ENCODE assay signal across 12 mouse cellular contexts in the genomic region with DNA sequence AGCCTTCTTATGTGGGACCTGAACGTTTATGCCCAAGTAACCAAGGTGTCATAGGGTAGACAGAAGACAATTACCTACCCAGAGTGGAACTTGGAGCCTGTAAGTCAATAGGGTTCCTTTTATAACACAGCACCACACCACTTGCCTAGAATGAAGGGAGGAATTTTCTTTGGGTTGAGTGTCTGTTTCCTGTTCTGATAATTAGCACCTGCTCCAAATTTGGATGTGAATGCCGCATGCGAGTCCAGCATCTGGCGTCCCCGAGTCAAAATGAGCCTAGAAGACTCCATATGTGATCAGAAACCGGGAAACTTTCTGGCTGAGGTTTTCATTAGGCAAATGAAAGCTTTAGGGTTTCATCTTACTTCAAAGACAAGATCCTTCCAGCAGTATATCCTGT.
DNase-seq lines count a peak whose midpoint lies in the region; ATAC-seq lines count a peak whose summit lies in the region.
"Had no signal": no experiment of that assay in that cellular context is flagged by ENCODE, and none has a peak within 500 bp of the region (broad histone marks: within the 10 kb centered on the region; RNA-seq: fewer than 3 reads in every experiment).

No protein-coding gene starts in this region.

- no peaks in the 10 kb centered on the region for H3K36me3 ChIP-seq in heart, embryonic 12.5 days
- no peaks in the 10 kb centered on the region for H3K36me3 ChIP-seq in kidney, embryonic 16.5 days (ENCODE audit: insufficient read depth, low read length)
- H3K36me3 ChIP-seq in embryonic facial prominence, embryonic 10.5 days (replicated peaks), result no peaks in the 10 kb centered on the region
- H3K36me3 ChIP-seq in limb, embryonic 13.5 days, result no peaks in the 10 kb centered on the region
- H3K36me3 ChIP-seq: forebrain, embryonic 12.5 days had no signal

- H3K4me1 ChIP-seq in heart, embryonic 12.5 days (replicated peaks), result peaks cover 10% of the 10 kb centered on the region; the same call in 1 of the 2 replicates
- H3K4me1 ChIP-seq in kidney, embryonic 16.5 days (ENCODE audit: insufficient read depth, low read length), result peaks cover 12% of the 10 kb centered on the region; the same call in 1 of the 2 replicates
- H3K4me1 ChIP-seq in embryonic facial prominence, embryonic 10.5 days, result peaks cover 30% of the 10 kb centered on the region
- peaks cover 18% of the 10 kb centered on the region for H3K4me1 ChIP-seq in limb, embryonic 13.5 days
- H3K4me1 ChIP-seq: forebrain, embryonic 12.5 days had no signal

- no peak for ATAC-seq in heart, embryonic 12.5 days (ENCODE audit: insufficient number of reproducible peaks, low FRiP score)
- ATAC-seq in kidney, embryonic 16.5 days (ENCODE audit: low FRiP score, low TSS enrichment), result peak; percentile 69; the same call in 1 of the 2 replicates
- ATAC-seq in limb, embryonic 13.5 days (ENCODE audit: low FRiP score, low read depth), result peak; percentile 28; the same call in 1 of the 2 replicates

- no peak overlapping the region for H3K4me3 ChIP-seq in heart, embryonic 12.5 days
- no peak overlapping the region for H3K4me3 ChIP-seq in kidney, embryonic 16.5 days (ENCODE audit: low read length)
- H3K4me3 ChIP-seq in embryonic facial prominence, embryonic 10.5 days, result no peak overlapping the region
- no peak overlapping the region for H3K4me3 ChIP-seq in limb, embryonic 13.5 days
- H3K4me3 ChIP-seq: forebrain, embryonic 12.5 days had no signal

- H3K4me2 ChIP-seq in heart, embryonic 12.5 days, result peak overlapping the region; percentile 61
- peak overlapping the region; percentile 54 for H3K4me2 ChIP-seq in kidney, embryonic 16.5 days (replicated peaks; ENCODE audit: low read depth, low read length)
- H3K4me2 ChIP-seq in limb, embryonic 13.5 days (replicated peaks), result peak overlapping the region; percentile 52
- H3K4me2 ChIP-seq: forebrain, embryonic 12.5 days had no signal

- no peak overlapping the region for H3K27ac ChIP-seq in heart, embryonic 12.5 days (ENCODE audit: poor library complexity, severe bottlenecking)
- H3K27ac ChIP-seq in kidney, embryonic 16.5 days (ENCODE audit: low read length), result peak overlapping the region; percentile 41; the same call in 1 of the 2 replicates
- H3K27ac ChIP-seq in embryonic facial prominence, embryonic 10.5 days (replicated peaks), result peak overlapping the region; percentile 79
- no peak overlapping the region for H3K27ac ChIP-seq in limb, embryonic 13.5 days
- H3K27ac ChIP-seq: forebrain, embryonic 12.5 days had no signal

- no peaks in the 10 kb centered on the region for H3K9me3 ChIP-seq in heart, embryonic 12.5 days (replicated peaks)
- H3K9me3 ChIP-seq in kidney, embryonic 16.5 days (ENCODE audit: low read length), result no peaks in the 10 kb centered on the region
- H3K9me3 ChIP-seq in embryonic facial prominence, embryonic 10.5 days, result no peaks in the 10 kb centered on the region
- H3K9me3 ChIP-seq in limb, embryonic 13.5 days, result no peaks in the 10 kb centered on the region
- H3K9me3 ChIP-seq: forebrain, embryonic 12.5 days had no signal

- WGBS in heart, embryonic 12.5 days, result 51% methylated on average over 6 of the region's 6 CpGs
- WGBS in kidney, embryonic 16.5 days, result 24% methylated on average over 6 of the region's 6 CpGs
- WGBS in embryonic facial prominence, embryonic 10.5 days, result 29% methylated on average over 6 of the region's 6 CpGs
- WGBS in limb, embryonic 13.5 days, result 5% methylated on average over 6 of the region's 6 CpGs

- no peak overlapping the region for H3K9ac ChIP-seq in heart, embryonic 12.5 days
- H3K9ac ChIP-seq in kidney, embryonic 16.5 days (replicated peaks; ENCODE audit: low read length), result no peak overlapping the region
- no peak overlapping the region for H3K9ac ChIP-seq in limb, embryonic 13.5 days
- H3K9ac ChIP-seq: forebrain, embryonic 12.5 days had no signal

- no peak for DNase-seq in heart, postnatal 4 days
- no peak for DNase-seq in kidney, postnatal 10 days
- DNase-seq in embryonic facial prominence, embryonic 10.5 days (ENCODE audit: low spot score), result peak; percentile 70
- no peak for DNase-seq in frontal cortex, postnatal 36 days (ENCODE audit: low spot score in 2 of 2)
- no peak for DNase-seq in gastrocnemius, postnatal 25 days
- DNase-seq: cerebellum, adult 8-10 months; midbrain, embryonic 14.5 days; thymus, adult 2 months had no signal

- H3K27me3 ChIP-seq in heart, embryonic 12.5 days (replicated peaks), result no peaks in the 10 kb centered on the region
- H3K27me3 ChIP-seq in kidney, embryonic 16.5 days (ENCODE audit: insufficient read depth, low read length), result no peaks in the 10 kb centered on the region
- H3K27me3 ChIP-seq in embryonic facial prominence, embryonic 10.5 days (replicated peaks; ENCODE audit: low read depth, poor library complexity, severe bottlenecking), result 0 out of 2 replicates have a peak, but pooled peaks cover 4% of the 10 kb centered on the region
- peaks cover 3% of the 10 kb centered on the region; the same call in 1 of the 2 replicates for H3K27me3 ChIP-seq in limb, embryonic 13.5 days
- H3K27me3 ChIP-seq: forebrain, embryonic 12.5 days had no signal

Comparison
In these comparisons a context has a peak if more than half of its experiments do, and no peak if none do; other contexts are left out.
1. H3K27ac ChIP-seq: peak in kidney, embryonic 16.5 days (single experiment) and embryonic facial prominence, embryonic 10.5 days (single experiment); none in heart, embryonic 12.5 days (single experiment) and limb, embryonic 13.5 days (single experiment).
2. Peak in every context shown above with its lines, with median percentiles within 50 percentile points of each other: H3K4me2 ChIP-seq.